Mouse (Mus musculus) ES-E14 (cell line): ENCODE results near the gene Ring1.
"Not testable (repeated sequence)": the region's sequence is repeated elsewhere in the genome, so short reads cannot be mapped to it uniquely, and the experiment has no call there.

Experiments
- CHD2 ChIP-seq: IDR thresholded peaks from 2 replicates; pipeline ENCODE4 v1.6.1; 2014; ENCODE audit warnings: mild to moderate bottlenecking, low read depth, low read length, inconsistent platforms
- HCFC1 ChIP-seq: IDR thresholded peaks from 2 replicates; pipeline ENCODE4 v1.6.1; 2012; ENCODE audit warnings: low read length, inconsistent platforms, borderline replicate concordance; ENCODE audit not compliant: insufficient read depth
- MAFK ChIP-seq: IDR thresholded peaks from 2 replicates; pipeline ENCODE4 v1.6.1; 2014; ENCODE audit warnings: mild to moderate bottlenecking, low read depth, low read length, inconsistent platforms; ENCODE audit not compliant: insufficient read depth
- ZC3H11A ChIP-seq: IDR thresholded peaks from 2 replicates; pipeline ENCODE4 v1.6.1; 2012; ENCODE audit warnings: low read depth, mild to moderate bottlenecking, inconsistent platforms, low read length, borderline replicate concordance
- ZNF384 ChIP-seq: IDR thresholded peaks from 2 replicates; pipeline ENCODE4 v1.6.1; 2012; ENCODE audit warnings: low read depth, low read length, inconsistent platforms

GRCm38 (mm10) chr17:33998697-33999096 lies 25.8 kb downstream of the Ring1 start:
- not testable (repeated sequence) for TF ChIP-seq HCFC1, MAFK, ZC3H11A, CHD2
- peak; percentile 88 for TF ChIP-seq ZNF384
